Mouse (Mus musculus) testis, postnatal 10 days (tissue): Measurements from ENCODE around the gene Hspbap1.
A peak's percentile ranks its signal among the peaks of the same experiment; 100 is the strongest.

Experiments
- DNase-seq: peaks from one replicate; pipeline ENCODE4 v3.0.0; 2021; ENCODE audit warnings: low spot score

The Hspbap1 gene

DNA sequence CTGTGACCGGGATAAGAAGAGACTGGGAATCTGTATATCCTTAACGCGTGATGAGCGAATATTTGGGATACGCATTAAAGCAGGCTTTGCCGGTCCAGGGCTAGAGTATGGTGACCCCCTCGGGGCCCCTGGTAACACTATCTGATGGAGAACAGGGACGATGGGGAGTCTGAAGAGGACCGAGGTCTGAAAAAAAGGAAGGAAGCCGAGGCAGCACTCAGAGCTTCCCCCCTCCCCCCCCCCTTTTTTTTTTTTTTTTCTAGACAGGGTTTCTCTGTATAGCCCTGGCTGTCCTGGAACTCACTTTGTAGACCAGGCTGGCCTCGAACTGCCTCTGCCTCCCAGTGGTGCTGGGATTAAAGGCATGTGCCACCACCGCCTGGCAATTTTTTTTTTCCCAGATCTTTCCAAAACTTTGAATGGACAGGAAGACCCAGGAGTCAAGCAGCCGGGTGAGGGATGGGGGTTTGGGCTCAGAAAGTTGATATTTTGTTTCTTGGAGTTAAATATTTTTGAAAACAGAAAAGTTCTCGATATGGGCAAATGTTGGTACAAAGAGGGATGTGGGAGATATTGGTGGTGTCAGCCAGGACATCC is 102.3 kb downstream of the Hspbap1 start:
- DNase-seq, result no peak

DNA sequence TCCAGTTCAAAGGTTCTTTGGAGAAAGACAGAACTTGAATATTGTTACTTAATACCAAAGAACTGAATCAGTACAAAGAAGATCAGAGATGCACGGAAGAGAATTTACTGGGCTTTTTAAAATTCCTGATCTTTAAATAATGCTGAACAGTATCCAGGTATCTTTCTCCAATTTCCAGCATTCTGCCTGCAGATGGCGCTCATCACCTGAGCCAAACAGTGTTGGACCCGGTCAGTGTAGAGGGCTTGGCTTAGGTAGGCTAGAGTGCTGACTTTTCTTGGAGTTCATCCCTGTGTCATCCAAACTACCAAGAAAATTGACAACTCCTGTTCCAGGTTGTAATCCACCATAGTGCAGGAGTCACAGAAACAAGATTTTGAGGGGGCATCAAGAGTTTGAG is 104.2 kb downstream of the Hspbap1 start:
- DNase-seq, result peak; percentile 78
